Mouse (Mus musculus) MEL (cell line): ENCODE results near the gene Anapc10. TPM values are rescaled to one million over a fixed set of nuclear protein-coding genes. Genes with fewer than 3 reads are reported as not detected.

ENCODE experiments used
- DNase-seq: peaks from one replicate; pipeline ENCODE4 v3.0.0; 2011; ENCODE audit warnings: low read depth, low spot score
- H3K27ac ChIP-seq: 2 replicates; pipeline ENCODE4 v1.5.1; 2012; ENCODE audit warnings: low read depth, mild to moderate bottlenecking, control low read depth, low read length, moderate library complexity; ENCODE audit not compliant: control insufficient read depth
- H3K27me3 ChIP-seq, 2 experiments: fragments of 150-350 bp in 1 of 2; sonication (generic) in 1 of 2; 2 replicates each; pipeline ENCODE4 v1.6.1; 2012; ENCODE audit warnings: low read length in 2 of 2, mild to moderate bottlenecking in 2 of 2, improper control_type of control experiment in 1 of 2, moderate library complexity in 1 of 2; ENCODE audit not compliant: insufficient read depth in 2 of 2, control insufficient read depth in 1 of 2
- H3K36me3 ChIP-seq, 2 experiments: 2 replicates each; pipeline ENCODE4 v1.6.1; 2012 to 2014; ENCODE audit warnings: low read length in 2 of 2, improper control_type of control experiment in 1 of 2, inconsistent platforms in 1 of 2, mild to moderate bottlenecking in 1 of 2; ENCODE audit not compliant: insufficient read depth in 2 of 2, control insufficient read depth in 1 of 2
- H3K4me1 ChIP-seq, 2 experiments: fragments of 150-350 bp in 1 of 2; sonication (generic) in 1 of 2; 2 replicates each; pipeline ENCODE4 v1.6.1; 2012; ENCODE audit warnings: low read length in 2 of 2, improper control_type of control experiment in 1 of 2, mild to moderate bottlenecking in 1 of 2; ENCODE audit not compliant: insufficient read depth in 2 of 2, control insufficient read depth in 1 of 2
- H3K4me3 ChIP-seq, 2 experiments: fragments of 150-350 bp in 1 of 2; sonication (generic) in 1 of 2; 2 replicates each; pipeline ENCODE4 v1.5.1; 2012; ENCODE audit warnings: low read depth in 2 of 2, low read length in 2 of 2, mild to moderate bottlenecking in 2 of 2, moderate library complexity in 2 of 2, control low read depth in 1 of 2, improper control_type of control experiment in 1 of 2; ENCODE audit not compliant: control insufficient read depth in 1 of 2, insufficient read depth in 1 of 2
- H3K79me2 ChIP-seq: 2 replicates; pipeline ENCODE4 v1.6.1; 2012; ENCODE audit warnings: mild to moderate bottlenecking, low read length, moderate library complexity; ENCODE audit not compliant: control insufficient read depth, poor library complexity, insufficient read depth
- H3K9ac ChIP-seq: 2 replicates; pipeline ENCODE4 v1.6.1; 2012; ENCODE audit warnings: low read depth, mild to moderate bottlenecking, control low read depth, low read length, moderate library complexity; ENCODE audit not compliant: control insufficient read depth, poor library complexity, severe bottlenecking
- H3K9me3 ChIP-seq: fragments of 150-350 bp; sonication (generic); replicated peaks from 2 replicates; pipeline ENCODE4 v1.6.1; 2012; ENCODE audit warnings: mild to moderate bottlenecking, low read length, improper control_type of control experiment, moderate library complexity; ENCODE audit not compliant: insufficient read depth
- BHLHE40 ChIP-seq: IDR thresholded peaks from 2 replicates; pipeline ENCODE4 v1.6.1; 2012; ENCODE audit warnings: low read depth, mild to moderate bottlenecking, inconsistent platforms, low read length, improper control_type of control experiment, borderline replicate concordance
- CTCF ChIP-seq, 3 experiments: IDR thresholded peaks in 2 of 3; conservative IDR thresholded peaks in 1 of 3; 2 replicates each; pipeline ENCODE4 v1.5.1; 2011 to 2012; ENCODE audit warnings: low read length in 3 of 3, low read depth in 2 of 3, mild to moderate bottlenecking in 2 of 3, improper control_type of control experiment in 1 of 3, inconsistent platforms in 1 of 3, mixed read lengths in 1 of 3, moderate library complexity in 1 of 3; ENCODE audit not compliant: control insufficient read depth in 1 of 3, insufficient read depth in 1 of 3, poor library complexity in 1 of 3, severe bottlenecking in 1 of 3
- ETS1 ChIP-seq: IDR thresholded peaks from 2 replicates; pipeline ENCODE4 v1.6.1; 2012; ENCODE audit warnings: low read depth, mild to moderate bottlenecking, inconsistent platforms, low read length, improper control_type of control experiment, moderate library complexity
- GABPA ChIP-seq: IDR thresholded peaks from 2 replicates; pipeline ENCODE4 v1.6.1; 2012; ENCODE audit warnings: low read depth, mild to moderate bottlenecking, inconsistent platforms, low read length, improper control_type of control experiment, moderate library complexity
- GATA1 ChIP-seq: IDR thresholded peaks from 2 replicates; pipeline ENCODE4 v1.6.1; 2011; ENCODE audit warnings: low read depth, low read length, improper control_type of control experiment
- HCFC1 ChIP-seq: IDR thresholded peaks from 2 replicates; pipeline ENCODE4 v1.6.1; 2012; ENCODE audit warnings: low read depth, mild to moderate bottlenecking, inconsistent platforms, low read length, improper control_type of control experiment, moderate library complexity
- JUND ChIP-seq: IDR thresholded peaks from 2 replicates; pipeline ENCODE4 v1.6.1; 2011; ENCODE audit warnings: low read depth, mild to moderate bottlenecking, improper control_type of control experiment, low read length
- KAT2A ChIP-seq: conservative IDR thresholded peaks from 2 replicates; pipeline ENCODE4 v1.6.1; 2012; ENCODE audit warnings: low read depth, low read length, improper control_type of control experiment, inconsistent platforms
- MAZ ChIP-seq: IDR thresholded peaks from 2 replicates; pipeline ENCODE4 v1.6.1; 2012; ENCODE audit warnings: low read depth, mild to moderate bottlenecking, inconsistent platforms, low read length, improper control_type of control experiment
- MEF2A ChIP-seq: IDR thresholded peaks from 2 replicates; pipeline ENCODE4 v1.6.1; 2014; ENCODE audit warnings: low read depth, mild to moderate bottlenecking, inconsistent platforms, low read length, improper control_type of control experiment; ENCODE audit not compliant: poor library complexity, insufficient replicate concordance, severe bottlenecking; ENCODE audit errors: extremely low read depth
- MYB ChIP-seq: IDR thresholded peaks from 2 replicates; pipeline ENCODE4 v1.6.1; 2011; ENCODE audit warnings: mild to moderate bottlenecking, low read depth, low read length, improper control_type of control experiment
- MYC ChIP-seq: IDR thresholded peaks from 2 replicates; pipeline ENCODE4 v1.6.1; 2011; ENCODE audit warnings: low read depth, mild to moderate bottlenecking, low read length, improper control_type of control experiment, moderate library complexity
- NELFE ChIP-seq: IDR thresholded peaks from 2 replicates; pipeline ENCODE4 v1.6.1; 2011; ENCODE audit warnings: low read depth, low read length, improper control_type of control experiment
- NRF1 ChIP-seq: IDR thresholded peaks from 2 replicates; pipeline ENCODE4 v1.6.1; 2014; ENCODE audit warnings: low read depth, mild to moderate bottlenecking, inconsistent platforms, low read length, improper control_type of control experiment, moderate library complexity; ENCODE audit not compliant: poor library complexity, insufficient read depth, severe bottlenecking
- POLR2A ChIP-seq, 2 experiments: IDR thresholded peaks; 2 replicates each; pipeline ENCODE4 v1.6.1; 2011 to 2012; ENCODE audit warnings: low read length in 2 of 2, mild to moderate bottlenecking in 2 of 2, control low read depth in 1 of 2, improper control_type of control experiment in 1 of 2, low read depth in 1 of 2, moderate library complexity in 1 of 2; ENCODE audit not compliant: control insufficient read depth in 1 of 2, insufficient read depth in 1 of 2, poor library complexity in 1 of 2
- RCOR1 ChIP-seq: IDR thresholded peaks from 2 replicates; pipeline ENCODE4 v1.6.1; 2012; ENCODE audit warnings: low read depth, mild to moderate bottlenecking, inconsistent platforms, low read length, improper control_type of control experiment
- SIN3A ChIP-seq: IDR thresholded peaks from 2 replicates; pipeline ENCODE4 v1.6.1; 2012; ENCODE audit warnings: low read length, improper control_type of control experiment, inconsistent platforms
- SMC3 ChIP-seq: IDR thresholded peaks from 2 replicates; pipeline ENCODE4 v1.6.1; 2011; ENCODE audit warnings: low read depth, low read length, improper control_type of control experiment
- TBP ChIP-seq: IDR thresholded peaks from 2 replicates; pipeline ENCODE4 v1.8.0; 2011; ENCODE audit warnings: low read depth, low read length, improper control_type of control experiment
- TCF12 ChIP-seq: IDR thresholded peaks from 2 replicates; pipeline ENCODE4 v1.6.1; 2014; ENCODE audit warnings: low read depth, mild to moderate bottlenecking, inconsistent platforms, low read length, improper control_type of control experiment, moderate library complexity
- UBTF ChIP-seq: IDR thresholded peaks from 2 replicates; pipeline ENCODE4 v1.6.1; 2012; ENCODE audit warnings: low read depth, mild to moderate bottlenecking, inconsistent platforms, low read length, improper control_type of control experiment, moderate library complexity, borderline replicate concordance; ENCODE audit not compliant: insufficient read depth
- ZC3H11A ChIP-seq: IDR thresholded peaks from 2 replicates; pipeline ENCODE4 v1.6.1; 2012; ENCODE audit warnings: low read depth, mild to moderate bottlenecking, inconsistent platforms, low read length, improper control_type of control experiment
- ZMIZ1 ChIP-seq: IDR thresholded peaks from 2 replicates; pipeline ENCODE4 v1.6.1; 2012; ENCODE audit warnings: low read depth, mild to moderate bottlenecking, inconsistent platforms, low read length, improper control_type of control experiment, moderate library complexity
- ZNF384 ChIP-seq: IDR thresholded peaks from 2 replicates; pipeline ENCODE4 v1.6.1; 2012; ENCODE audit warnings: low read depth, mild to moderate bottlenecking, inconsistent platforms, low read length, improper control_type of control experiment
- polyA plus RNA-seq, 2 experiments: library from polyadenylated mRNA; stranded (reverse) in 1 of 2; unstranded in 1 of 2; fragments of >175 nt in 1 of 2; fragments of >200 nt in 1 of 2; gene quantifications; 2 replicates each; pipeline versions ENCODE4 v1.2.1 to v1.2.4; 2012; ENCODE audit warnings: low replicate concordance in 2 of 2, low read depth in 1 of 2; ENCODE audit not compliant: insufficient read length in 2 of 2, insufficient read depth in 1 of 2, missing spikeins in 1 of 2
- total RNA-seq: library from RNA; depleted of rRNA; stranded (reverse); fragments of 300-350 nt; gene quantifications from 2 replicates; pipeline ENCODE4 v1.2.3, GENCODE M21; 2012

Anapc10 gene
- total and polyA plus RNA-seq, 3 experiments, result 17.2 to 19.1 TPM; not detected in 1

GRCm38 (mm10) chr8:79734304-79734703, 22.7 kb downstream of the Anapc10 start (continued):
- no peak for TF ChIP-seq HCFC1
- TF ChIP-seq GATA1, result no peak
- TF ChIP-seq ZMIZ1, result no peak
- TF ChIP-seq RCOR1, result no peak
- peak; percentile 82 for TF ChIP-seq SMC3
- TF ChIP-seq BHLHE40, result 0 out of 2 replicates have a peak, but pooled peaks have one; percentile 26
- TF ChIP-seq MEF2A, result no peak
- no peak for TF ChIP-seq UBTF
- peak; percentile 53; the same call in 1 of the 2 replicates for TF ChIP-seq ZNF384
- TF ChIP-seq ETS1, result no peak
- no peak for TF ChIP-seq NRF1
- TF ChIP-seq MAZ, result no peak
- TF ChIP-seq JUND, result no peak
- TF ChIP-seq NELFE, result no peak
- no peak for TF ChIP-seq TBP
- no peak for TF ChIP-seq GABPA

- peaks cover 0 to 5% of the 10 kb centered on the region in 2 experiments; a peak in 1 of 4 replicates for H3K36me3 ChIP-seq
- H3K4me3 ChIP-seq, result no peak overlapping the region
- H3K9me3 ChIP-seq, result no peaks in the 10 kb centered on the region
- H3K27ac ChIP-seq, result no peak overlapping the region
- no peak for DNase-seq
- H3K9ac ChIP-seq, result no peak overlapping the region
- H3K4me1 ChIP-seq, result no peaks in the 10 kb centered on the region
- H3K79me2 ChIP-seq, result no peaks in the 10 kb centered on the region
- TF ChIP-seq ETS1, result no peak
- no peak for TF ChIP-seq RCOR1
- no peaks in the 10 kb centered on the region for H3K27me3 ChIP-seq
These were observed 36.6 kb downstream of the Anapc10 start for GRCm38 (mm10) chr8:79748171-79748570.

DNA sequence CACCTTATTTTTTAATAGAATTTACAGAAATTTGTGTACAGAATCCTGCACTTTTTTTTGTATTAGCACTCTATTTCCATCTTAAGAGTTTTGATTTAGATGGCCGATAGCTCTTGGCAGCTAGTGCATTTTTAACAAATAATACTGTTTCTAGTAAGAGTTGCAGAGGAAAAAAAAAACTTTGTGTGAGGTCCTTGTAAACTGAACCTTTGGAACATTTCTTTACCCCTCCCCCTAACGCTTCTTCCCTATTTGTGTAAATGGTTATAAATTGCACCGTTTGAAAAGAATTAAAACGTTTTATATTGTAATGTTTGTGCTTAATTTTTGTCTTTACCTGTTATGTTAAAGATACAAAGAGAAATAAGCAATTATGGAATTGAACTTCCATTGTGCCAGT, 37.0 kb downstream of the Anapc10 start:
- Histone ChIP-seq H3K36me3 (peaks cover 0 to 5% of the 10 kb centered on the region in 2 experiments; a peak in 1 of 4 replicates), H3K4me3 (no peak overlapping the region), H3K79me2 (no peaks in the 10 kb centered on the region), H3K27ac (no peak overlapping the region), H3K9me3 (no peaks in the 10 kb centered on the region), H3K4me1 (no peaks in the 10 kb centered on the region), H3K9ac (no peak overlapping the region), H3K27me3 (no peaks in the 10 kb centered on the region)
- no peak for TF ChIP-seq MYC
- no peak for TF ChIP-seq SIN3A
- no peak for TF ChIP-seq ZNF384
- no peak for TF ChIP-seq KAT2A
- no peak for TF ChIP-seq HCFC1
- TF ChIP-seq POLR2A (IDR thresholded peaks at IDR 0.05; ENCODE audit: control insufficient read depth in 1 of 2, insufficient read depth in 1 of 2, low read depth in 1 of 2, low read length in 2 of 2, poor library complexity in 1 of 2), result no peak
- no peak for TF ChIP-seq SMC3
- TF ChIP-seq CTCF (IDR thresholded peaks at IDR 0.05 in 2 of 3, conservative IDR thresholded peaks at IDR 0.05 in 1 of 3; ENCODE audit: control insufficient read depth in 1 of 3, insufficient read depth in 1 of 3, low read depth in 2 of 3, low read length in 3 of 3, poor library complexity in 1 of 3, severe bottlenecking in 1 of 3), result no peak
- TF ChIP-seq MYB, result no peak
- no peak for TF ChIP-seq TCF12
- TF ChIP-seq ZC3H11A, result no peak
- DNase-seq, result no peak
